Mouse (Mus musculus): ENCODE data around the gene Tmc6.

Tmc6 gene

DNA sequence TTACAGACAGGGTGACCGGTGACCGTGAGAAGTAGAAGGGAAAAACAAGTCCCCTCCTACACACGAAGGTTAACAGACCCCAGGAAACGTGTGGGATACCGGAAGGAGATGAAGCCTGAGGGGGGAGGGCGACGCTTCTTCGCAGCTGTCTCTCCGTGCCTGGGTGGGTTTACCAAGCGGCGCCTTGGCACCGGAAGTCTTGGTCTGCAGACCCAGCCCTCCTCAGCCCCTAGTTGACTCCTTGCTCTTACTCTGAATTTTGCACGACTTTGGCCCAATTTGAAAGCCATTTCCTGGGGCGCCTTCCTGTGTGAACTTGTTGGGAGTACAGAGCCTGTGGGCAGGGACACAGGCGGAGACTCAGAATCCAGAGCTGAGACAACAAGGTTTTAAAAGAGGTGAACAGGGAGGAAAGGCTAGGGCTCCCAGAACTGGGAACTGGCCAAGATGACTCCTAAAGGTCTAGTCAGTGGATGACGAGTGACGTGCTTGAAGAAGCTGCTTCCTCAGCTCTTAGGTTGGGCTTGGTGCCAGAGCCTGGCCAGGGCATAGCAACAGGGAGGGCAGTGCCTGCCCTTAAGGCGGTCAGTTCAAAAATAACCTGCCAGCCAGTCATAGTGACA lies 688 bp downstream of the Tmc6 start:
- peak; percentile 86 for DNase-seq (ENCODE audit: low read depth, low spot score)

GRCm38 (mm10) chr11:117780582-117781111 lies 1.4 kb downstream of the Tmc6 start:
- DNase-seq (ENCODE audit: low read depth, low spot score): peak; percentile 98

GRCm38 (mm10) chr11:117780199-117780515 lies 1.8 kb downstream of the Tmc6 start:
- no peak for DNase-seq (ENCODE audit: low read depth, low spot score)

- DNase-seq (ENCODE audit: low read depth, low spot score): peak; percentile 68
Observed at GRCm38 (mm10) chr11:117779434-117780198, 2.4 kb downstream of the Tmc6 start.

GRCm38 (mm10) chr11:117778851-117779433 lies 3.1 kb downstream of the Tmc6 start:
- DNase-seq (ENCODE audit: low read depth, low spot score): peak; percentile 57

DNA sequence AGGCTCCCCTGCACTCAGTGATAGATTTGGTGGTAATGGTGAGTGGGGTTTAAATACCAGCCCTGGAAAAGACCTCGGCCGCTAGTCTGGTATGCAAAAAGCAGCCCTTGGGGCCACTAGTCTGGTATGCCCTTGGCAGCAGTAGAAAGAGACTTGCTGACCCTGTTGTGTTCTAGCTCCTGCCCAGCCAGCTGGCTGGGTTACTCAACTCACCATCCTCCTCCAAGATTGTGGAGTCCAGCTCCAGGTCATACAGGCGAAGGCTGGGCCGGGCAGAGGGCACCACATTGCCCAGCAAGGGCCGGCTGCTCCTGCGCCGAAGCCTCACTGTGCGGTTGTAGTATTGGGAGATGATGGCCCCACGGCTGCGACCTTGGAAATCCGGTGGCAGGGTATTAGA lies 4.0 kb downstream of the Tmc6 start:
- no peak for DNase-seq (ENCODE audit: low read depth, low spot score)

DNA sequence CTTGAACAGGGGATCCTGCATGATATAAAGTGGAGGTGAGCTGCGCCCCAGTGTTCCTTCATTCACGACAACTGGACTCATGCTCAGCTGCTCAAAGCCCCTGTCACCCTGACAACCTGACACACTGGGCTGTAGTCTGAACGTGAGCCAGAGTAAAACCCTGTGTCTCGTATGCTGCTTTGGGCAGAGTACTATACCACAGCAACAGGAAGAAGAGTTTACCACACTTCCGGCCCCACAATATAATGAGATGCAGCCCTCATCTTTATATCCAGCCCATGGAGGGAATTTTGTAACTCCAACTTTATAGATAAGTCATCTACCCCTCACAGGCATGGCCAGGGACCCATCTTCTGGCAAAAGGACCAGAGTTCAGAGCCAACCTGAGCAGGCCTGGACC lies 4.9 kb downstream of the Tmc6 start:
- no peak for DNase-seq (ENCODE audit: low read depth, low spot score)

DNA sequence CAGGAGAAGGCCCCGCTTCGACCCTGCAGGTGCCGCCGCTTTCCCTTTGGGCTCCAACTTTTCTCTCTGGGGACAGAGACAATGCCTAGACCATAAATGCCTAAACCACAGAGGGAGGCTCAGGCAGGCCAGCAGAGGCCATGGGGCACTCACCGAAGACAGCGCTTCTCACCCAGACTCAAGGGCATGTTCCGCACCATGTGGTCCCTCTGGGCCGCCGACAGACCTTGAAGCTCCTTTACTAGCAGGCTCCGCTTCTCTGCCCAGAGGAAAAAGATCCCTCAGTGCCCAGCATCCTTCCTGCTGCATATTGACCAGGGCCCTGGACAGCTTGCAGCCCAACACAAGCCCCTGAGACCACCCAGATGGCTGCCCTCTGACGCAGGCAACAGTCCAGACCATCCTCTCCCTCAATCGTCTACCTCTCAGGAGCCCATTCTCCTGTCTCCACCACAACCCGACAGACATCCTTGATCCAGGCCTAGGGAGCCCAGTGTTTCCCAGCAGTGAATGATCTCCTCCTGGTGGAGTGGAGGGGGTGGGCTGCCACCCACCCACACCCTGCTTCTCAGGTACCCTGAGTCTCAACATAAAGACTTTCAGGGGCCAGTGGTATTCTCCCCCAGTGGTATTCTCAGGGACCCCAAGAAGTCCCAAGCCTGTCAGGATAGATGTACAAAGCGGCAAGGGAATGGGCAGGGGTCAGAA lies 5.8 kb downstream of the Tmc6 start:
- no peak for DNase-seq (ENCODE audit: low read depth, low spot score)

- DNase-seq (ENCODE audit: low read depth, low spot score): no peak
Observed at GRCm38 (mm10) chr11:117775540-117775939, 6.5 kb downstream of the Tmc6 start.

DNA sequence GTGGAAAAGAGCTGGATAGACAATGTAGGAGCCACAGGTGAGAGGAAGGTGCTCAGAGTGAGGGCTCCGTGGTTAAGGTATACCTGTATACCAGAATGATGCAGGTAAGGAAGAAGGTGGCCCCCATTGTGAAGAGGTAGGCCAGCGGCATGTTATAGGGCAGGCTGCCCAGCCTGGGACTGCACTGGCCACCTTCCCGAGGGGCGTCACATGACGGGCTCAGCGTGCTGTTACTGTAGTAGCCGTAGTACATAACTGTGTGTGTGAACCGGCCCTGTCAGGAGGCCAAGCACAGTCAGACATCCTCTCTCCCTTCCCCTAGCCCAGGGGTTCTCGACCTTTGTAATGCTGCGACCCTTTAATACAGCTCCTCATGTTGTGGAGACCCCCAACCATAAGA lies 7.1 kb downstream of the Tmc6 start:
- no peak for DNase-seq (ENCODE audit: low read depth, low spot score)

DNA sequence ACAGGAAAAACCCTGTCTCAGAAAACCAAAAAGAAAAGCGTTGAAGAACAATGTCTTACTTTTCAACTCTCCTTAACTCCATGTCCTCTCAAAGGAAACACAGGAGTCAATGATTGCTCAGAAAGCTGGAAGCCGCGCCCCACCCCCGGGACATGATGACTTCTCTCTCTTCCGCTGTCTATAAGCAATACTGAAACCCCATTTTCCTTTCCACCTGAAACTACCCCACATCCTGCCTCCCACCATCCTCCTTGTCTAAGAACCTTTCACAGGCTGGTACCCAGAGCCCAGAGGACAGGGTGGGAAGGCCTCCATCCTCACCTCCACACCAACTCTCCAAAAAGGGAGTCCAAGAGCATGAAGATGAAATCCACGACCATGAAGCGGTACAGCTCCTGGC lies 9.6 kb downstream of the Tmc6 start:
- DNase-seq (ENCODE audit: low read depth, low spot score): no peak

- no peak for DNase-seq (ENCODE audit: low read depth, low spot score)
Observed at GRCm38 (mm10) chr11:117770407-117770806, 11.6 kb downstream of the Tmc6 start.

DNA sequence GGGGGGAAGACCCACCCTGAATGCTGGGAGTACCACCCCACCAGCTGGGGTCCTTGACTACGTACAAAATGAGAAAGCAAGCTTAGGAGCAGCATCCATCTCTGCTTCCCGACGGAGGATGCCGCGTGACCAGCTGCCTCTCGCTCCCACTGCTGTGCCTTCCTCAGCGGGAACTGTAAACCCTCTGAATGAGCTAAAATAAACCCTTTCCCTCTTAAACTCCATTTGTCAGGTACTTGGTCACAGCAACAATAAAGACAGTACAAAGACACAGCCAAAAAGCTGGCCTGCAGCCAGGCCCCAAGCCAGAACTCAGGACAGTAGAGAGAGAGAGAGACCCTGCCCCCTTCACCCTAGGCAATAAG lies 12.3 kb downstream of the Tmc6 start:
- DNase-seq (ENCODE audit: low read depth, low spot score): no peak

DNA sequence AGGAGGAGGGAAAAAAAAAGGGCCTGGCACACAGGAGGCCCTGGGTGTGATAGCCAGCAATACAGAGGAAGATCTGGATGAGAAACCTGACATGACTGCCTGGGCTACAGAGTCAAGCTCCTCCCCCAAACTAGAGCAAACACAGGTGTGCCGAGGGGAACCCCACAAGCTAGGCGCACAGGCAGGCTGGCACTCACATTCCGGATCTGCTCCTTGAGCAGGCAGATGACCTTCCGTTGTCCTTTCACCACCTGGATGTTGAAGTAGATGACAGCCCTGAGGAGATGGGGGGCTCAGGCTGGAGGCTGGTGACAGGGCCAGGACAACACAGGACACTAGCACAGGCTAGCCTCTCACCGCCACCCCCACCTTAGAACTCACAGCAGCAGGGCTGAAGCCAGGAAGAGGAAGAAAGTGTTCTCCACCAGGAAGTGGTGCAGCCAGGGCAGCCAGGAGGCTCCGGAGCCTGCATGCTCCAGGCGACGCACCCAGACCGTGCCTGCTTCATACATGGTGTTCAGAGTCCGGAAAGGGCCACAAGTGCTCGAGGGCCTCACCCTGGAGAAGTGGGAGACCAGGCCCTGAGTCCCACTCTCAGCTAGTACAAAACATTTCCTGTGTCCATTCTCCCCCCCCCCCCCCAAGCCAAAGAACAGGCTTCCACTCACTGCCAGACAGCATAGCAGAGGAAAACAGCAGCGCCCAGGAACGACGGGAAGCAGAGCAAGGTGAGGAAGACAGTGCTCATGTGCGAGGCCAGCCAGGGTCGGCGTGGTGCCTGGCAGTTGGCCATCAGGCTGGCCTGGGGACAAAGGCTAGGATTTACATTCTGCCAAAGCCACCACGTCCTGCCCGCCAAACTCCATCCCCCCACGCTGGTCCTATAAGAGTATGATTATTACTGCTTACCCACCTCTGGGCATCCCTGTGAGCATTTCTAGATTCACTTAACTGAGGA lies 13.0 kb downstream of the Tmc6 start:
- DNase-seq (ENCODE audit: low read depth, low spot score): no peak

GRCm38 (mm10) chr11:117766275-117766674 lies 15.7 kb downstream of the Tmc6 start:
- DNase-seq (ENCODE audit: low read depth, low spot score): no peak

DNA sequence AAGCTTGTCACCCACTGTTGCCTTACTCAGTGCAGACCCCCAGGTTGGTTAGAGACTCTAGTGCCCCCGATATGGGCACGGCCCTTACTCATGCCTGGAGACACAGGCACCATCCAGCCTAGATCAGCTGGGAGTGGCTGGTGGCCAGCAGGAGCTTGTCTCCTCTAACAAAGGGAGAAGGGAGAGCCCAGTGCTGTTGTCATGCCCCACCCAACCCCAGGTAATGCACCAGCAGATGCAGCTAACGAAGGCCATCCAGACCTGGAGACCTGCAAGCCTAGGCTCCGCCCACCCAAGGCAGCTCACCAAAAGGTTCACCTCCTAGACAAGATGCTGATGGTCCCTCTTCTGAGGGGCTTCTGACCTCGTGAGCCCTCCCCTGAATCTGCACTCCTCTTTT lies 16.6 kb downstream of the Tmc6 start:
- no peak for DNase-seq (ENCODE audit: low read depth, low spot score)

DNA sequence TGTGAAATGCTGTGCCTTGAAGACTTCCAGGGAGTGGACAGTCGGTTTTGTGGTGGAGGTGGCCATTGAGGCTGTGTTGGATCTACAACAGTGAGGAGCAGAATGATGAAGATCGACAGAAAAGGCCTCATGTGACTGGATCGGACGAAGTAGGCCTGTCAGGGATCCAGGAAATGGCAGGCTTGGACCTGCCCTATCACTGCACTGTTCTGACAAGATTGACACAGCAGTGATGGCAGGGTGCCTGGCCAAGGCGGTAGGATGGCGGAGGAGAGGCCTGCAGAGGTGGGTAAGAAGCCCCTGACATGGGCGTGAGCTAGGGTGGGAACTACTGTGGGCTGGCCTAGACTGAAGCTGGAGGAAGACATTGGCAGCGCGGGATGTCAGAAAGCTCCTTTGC lies 17.7 kb downstream of the Tmc6 start:
- DNase-seq (ENCODE audit: low read depth, low spot score): no peak

DNA sequence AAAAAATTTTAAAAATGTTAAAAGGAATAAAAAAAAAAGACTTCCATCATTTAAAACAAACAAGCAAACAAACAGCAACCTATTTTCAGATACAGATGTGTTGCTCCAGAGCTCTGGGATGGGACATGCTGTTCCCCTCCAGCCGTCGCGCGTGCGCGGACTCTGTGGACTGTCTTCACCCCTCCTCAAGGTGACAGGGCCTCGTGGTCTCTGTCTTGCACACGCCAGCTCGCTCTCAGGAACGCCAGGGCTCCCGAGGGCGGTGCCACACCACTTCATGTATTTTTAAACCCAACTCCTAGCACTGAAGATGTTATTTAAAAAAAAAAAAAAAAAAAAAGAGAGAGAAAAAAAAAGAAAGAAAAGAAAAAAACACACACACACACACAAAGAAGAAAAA lies 19.8 kb downstream of the Tmc6 start:
- no peak for DNase-seq (ENCODE audit: low read depth, low spot score)

GRCm38 (mm10) chr11:117761801-117762200 lies 20.2 kb downstream of the Tmc6 start:
- DNase-seq (ENCODE audit: low read depth, low spot score): no peak

DNA sequence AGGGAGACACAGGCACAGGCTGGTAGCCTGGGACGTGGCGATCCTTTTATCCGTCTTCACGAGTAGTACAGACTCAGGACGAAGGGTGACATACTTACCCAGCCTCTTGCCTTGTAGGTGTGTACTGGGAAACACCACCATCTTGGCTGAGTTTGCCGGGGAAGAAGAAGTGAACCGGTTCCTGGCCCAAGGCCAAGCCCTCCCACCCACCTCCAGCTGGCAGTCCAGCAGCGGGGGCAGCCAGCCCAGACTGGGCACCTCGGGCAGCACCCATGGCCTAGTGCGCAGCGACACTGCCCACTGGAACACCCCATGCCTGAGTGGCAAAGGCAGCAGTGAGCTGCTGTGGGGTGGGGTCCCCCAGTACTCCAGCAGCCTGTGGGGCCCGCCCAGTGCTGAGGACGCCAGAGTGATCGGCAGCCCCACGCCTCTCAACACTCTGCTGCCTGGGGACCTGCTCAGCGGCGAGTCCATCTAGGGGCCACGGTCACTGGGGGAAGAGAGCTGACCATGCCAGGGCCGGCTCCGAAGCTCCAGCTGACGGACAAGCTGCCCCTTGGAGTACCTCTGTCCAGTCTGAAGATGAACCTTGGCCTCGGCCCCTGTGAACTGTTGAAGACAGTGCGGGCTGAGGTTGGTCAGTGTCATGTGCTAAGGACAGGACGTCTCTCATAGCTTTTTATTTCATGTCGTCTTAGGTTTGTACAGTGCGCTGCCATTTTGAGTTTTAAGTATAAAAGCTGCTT lies 21.5 kb downstream of the Tmc6 start:
- DNase-seq (ENCODE audit: low read depth, low spot score): no peak

DNA sequence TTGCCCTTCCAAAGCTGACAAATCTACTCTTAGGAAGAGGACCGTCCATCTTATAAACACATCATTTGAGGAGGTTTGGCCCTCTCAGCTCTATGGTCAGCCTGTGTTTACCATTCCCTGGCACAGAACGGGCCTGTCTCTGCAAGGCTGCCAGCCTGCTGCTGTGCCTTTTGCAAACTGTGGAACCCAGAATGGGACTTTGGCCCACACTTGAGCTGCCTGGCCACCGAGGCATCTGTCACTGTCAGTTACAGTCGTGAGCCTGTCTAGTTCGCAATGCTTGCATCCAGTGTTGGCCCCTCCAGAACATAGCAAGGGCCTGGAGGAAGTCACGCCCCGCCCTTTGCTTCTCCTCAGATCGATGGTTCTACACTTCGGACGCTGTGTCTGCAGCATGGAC lies 22.7 kb downstream of the Tmc6 start:
- no peak for DNase-seq (ENCODE audit: low read depth, low spot score)
